Mouse (Mus musculus) liver, embryonic 15.5 days (tissue): Measurements from ENCODE around the gene Daxx. TPM values are rescaled to one million over a fixed set of nuclear protein-coding genes. Genes with fewer than 3 reads are reported as not detected.

Experiments
- ATAC-seq: fragments of 200-750 bp; cut with Nextera tagmentation; 2 replicates; pipeline ENCODE4 v1.8.0; 2017; ENCODE audit warnings: moderate number of reproducible peaks, mild to moderate bottlenecking, moderate library complexity; ENCODE audit not compliant: insufficient read depth
- H3K27ac ChIP-seq: fragments of 300-500 bp; sonication (generic); replicated peaks from 2 replicates; pipeline ENCODE4 v1.5.1; 2015; ENCODE audit warnings: mild to moderate bottlenecking, inconsistent platforms
- H3K27me3 ChIP-seq: fragments of 300-500 bp; sonication (generic); 2 replicates; pipeline ENCODE4 v1.6.1; 2015; ENCODE audit warnings: mild to moderate bottlenecking, inconsistent platforms
- H3K36me3 ChIP-seq: fragments of 300-500 bp; sonication (generic); replicated peaks from 2 replicates; pipeline ENCODE4 v1.6.1; 2015; ENCODE audit warnings: moderate library complexity, mild to moderate bottlenecking, inconsistent platforms
- H3K4me1 ChIP-seq: fragments of 300-500 bp; sonication (generic); replicated peaks from 2 replicates; pipeline ENCODE4 v1.6.1; 2015; ENCODE audit warnings: inconsistent platforms
- H3K4me2 ChIP-seq: fragments of 300-500 bp; sonication (generic); 2 replicates; pipeline ENCODE4 v1.6.1; 2015; ENCODE audit warnings: moderate library complexity, mild to moderate bottlenecking, inconsistent platforms
- H3K4me3 ChIP-seq: fragments of 300-500 bp; sonication (generic); replicated peaks from 2 replicates; pipeline ENCODE4 v1.5.1; 2015; ENCODE audit warnings: mild to moderate bottlenecking, inconsistent platforms
- H3K9ac ChIP-seq: fragments of 300-500 bp; sonication (generic); 2 replicates; pipeline ENCODE4 v1.6.1; 2015; ENCODE audit warnings: moderate library complexity, mild to moderate bottlenecking, inconsistent platforms
- H3K9me3 ChIP-seq: fragments of 300-500 bp; sonication (generic); replicated peaks from 2 replicates; pipeline ENCODE4 v1.6.1; 2016; ENCODE audit warnings: inconsistent platforms
- WGBS: fragments of 180-500 bp; shearing (Covaris S2); methylation state at CpG from one replicate; pipeline ENCODE4 v1.1.7; 2015; ENCODE audit warnings: mixed read lengths; ENCODE audit not compliant: insufficient replicate concordance; 5-methylcytosine and 5-hydroxymethylcytosine counted together
- polyA plus RNA-seq: library from polyadenylated mRNA; unstranded; fragments of >200 nt; fragmentation: Nextera tagmentation; extraction: Ambion mirVana; gene quantifications from 2 replicates; pipeline ENCODE4 v1.2.1, GENCODE M21; 2015

The Daxx gene
- polyA plus RNA-seq, 1 experiment from 2014 or later, result 18.7 TPM

- H3K9me3 ChIP-seq, result no peaks in the 10 kb centered on the region
- H3K36me3 ChIP-seq, result peaks cover 42% of the 10 kb centered on the region
- peak overlapping the region; percentile 8; the same call in 1 of the 2 replicates for H3K4me2 ChIP-seq
- no peaks in the 10 kb centered on the region for H3K27me3 ChIP-seq
- peak overlapping the region; percentile 51; the same call in 1 of the 2 replicates for H3K27ac ChIP-seq
- no peak overlapping the region for H3K9ac ChIP-seq
- WGBS, result 71% methylated on average over 10 of the region's 10 CpGs
- peak; percentile 20; the same call in 1 of the 2 replicates for ATAC-seq
- H3K4me3 ChIP-seq, result no peak overlapping the region
- H3K4me1 ChIP-seq, result peaks cover 67% of the 10 kb centered on the region
Observed at GRCm38 (mm10) chr17:33924577-33925283, 15.5 kb downstream of the Daxx start.

DNA sequence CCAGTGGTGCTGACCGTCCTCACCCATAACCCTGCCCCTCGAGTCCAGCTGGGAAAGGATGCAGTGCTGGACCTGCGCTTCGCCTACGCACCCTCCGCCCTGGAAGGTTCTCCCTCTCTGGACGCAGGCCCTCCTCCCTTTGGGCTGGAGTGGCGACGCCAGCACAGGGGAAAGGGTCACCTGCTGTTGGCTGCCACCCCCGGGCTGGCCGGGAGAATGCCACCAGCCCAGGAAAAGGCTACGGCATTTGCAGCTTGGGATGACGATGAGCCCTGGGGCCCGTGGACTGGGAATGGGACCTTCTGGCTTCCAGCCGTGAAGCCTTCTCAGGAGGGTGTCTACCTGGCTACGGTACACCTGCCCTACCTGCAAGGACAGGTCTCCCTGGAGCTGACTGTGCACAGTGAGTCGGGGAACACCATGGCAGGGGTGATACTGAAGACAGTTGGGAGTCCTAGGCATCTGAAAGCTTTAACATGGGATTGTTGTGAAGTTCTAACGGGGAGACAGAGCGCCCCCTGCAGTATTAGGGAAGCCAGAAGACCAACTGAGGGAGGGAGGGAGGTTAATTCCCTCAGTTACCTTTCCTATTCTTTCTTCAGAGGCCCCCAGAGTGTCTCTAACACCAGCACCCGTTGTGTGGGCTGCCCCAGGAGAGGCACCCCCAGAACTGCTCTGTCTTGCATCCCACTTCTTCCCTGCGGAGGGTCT is 16.3 kb downstream of the Daxx start:
- WGBS, result 84% methylated on average over 21 of the region's 21 CpGs
- Histone ChIP-seq H3K4me3 (no peak overlapping the region), H3K4me1 (peaks cover 70% of the 10 kb centered on the region), H3K27me3 (no peaks in the 10 kb centered on the region), H3K9me3 (no peaks in the 10 kb centered on the region), H3K36me3 (peaks cover 42% of the 10 kb centered on the region), H3K27ac (no peak overlapping the region; the same call in 1 of the 2 replicates), H3K4me2 (no peak overlapping the region), H3K9ac (no peak overlapping the region)
- no peak for ATAC-seq

DNA sequence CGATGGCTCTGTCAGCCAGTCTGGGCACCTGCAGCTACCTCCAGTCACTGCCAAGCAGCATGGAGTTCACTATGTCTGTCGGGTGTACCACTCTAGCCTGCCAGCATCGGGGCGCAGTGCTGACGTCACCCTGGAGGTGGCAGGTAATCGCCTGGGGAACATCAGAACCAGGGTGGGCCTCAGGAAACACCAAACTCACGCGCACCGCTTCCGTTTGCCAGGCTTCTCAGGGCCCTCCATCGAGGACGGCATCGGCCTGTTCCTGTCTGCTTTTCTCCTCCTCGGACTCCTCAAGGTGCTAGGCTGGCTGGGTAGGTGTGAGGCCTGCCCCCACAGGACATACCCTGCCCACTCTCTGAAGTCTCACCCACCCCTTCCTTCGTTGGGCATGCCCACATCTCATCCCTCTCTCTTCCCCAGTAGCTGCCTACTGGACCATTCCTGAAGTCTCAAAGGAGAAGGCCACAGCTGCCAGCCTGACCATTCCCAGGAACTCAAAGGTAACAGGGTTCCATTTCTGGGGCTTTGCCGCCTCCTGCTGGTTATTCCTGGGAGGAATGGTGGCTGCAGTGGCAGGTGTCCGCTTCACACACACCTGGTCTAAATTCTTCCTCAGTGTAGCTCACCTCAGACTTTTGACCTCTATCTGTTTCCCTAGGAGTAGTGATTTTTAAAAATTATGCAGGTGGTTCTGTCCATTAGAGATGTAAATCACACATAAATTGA is 17.2 kb downstream of the Daxx start:
- H3K27ac ChIP-seq, result no peak overlapping the region; the same call in 1 of the 2 replicates
- peaks cover 71% of the 10 kb centered on the region for H3K4me1 ChIP-seq
- no peak for ATAC-seq
- H3K4me3 ChIP-seq, result no peak overlapping the region
- H3K9me3 ChIP-seq, result no peaks in the 10 kb centered on the region
- no peak overlapping the region for H3K4me2 ChIP-seq
- peaks cover 42% of the 10 kb centered on the region for H3K36me3 ChIP-seq
- no peak overlapping the region for H3K9ac ChIP-seq
- no peaks in the 10 kb centered on the region for H3K27me3 ChIP-seq
- WGBS, result 74% methylated on average over 17 of the region's 17 CpGs

GRCm38 (mm10) chr17:33928251-33928947 is 19.2 kb downstream of the Daxx start:
- Histone ChIP-seq H3K4me3 (peak overlapping the region; percentile 75), H3K36me3 (peaks cover 48% of the 10 kb centered on the region), H3K27ac (peak overlapping the region; percentile 93), H3K9me3 (no peaks in the 10 kb centered on the region), H3K4me2 (peak overlapping the region; percentile 99), H3K27me3 (no peaks in the 10 kb centered on the region), H3K4me1 (peaks cover 79% of the 10 kb centered on the region), H3K9ac (peak overlapping the region; percentile 86)
- WGBS, result 50% methylated on average over 21 of the region's 21 CpGs
- no peak for ATAC-seq

- Histone ChIP-seq H3K36me3 (peaks cover 55% of the 10 kb centered on the region), H3K4me2 (peak within 1 kb of the TSS; percentile 99), H3K4me1 (peaks cover 68% of the 10 kb centered on the region), H3K4me3 (peak within 1 kb of the TSS; percentile 75), H3K9ac (peak within 1 kb of the TSS; percentile 86), H3K9me3 (no peaks in the 10 kb centered on the region), H3K27me3 (no peaks in the 10 kb centered on the region), H3K27ac (peak within 1 kb of the TSS; percentile 93)
- under 1% methylated on average over 78 of the region's 80 CpGs for WGBS
- peak; percentile 78 for ATAC-seq
Observed at GRCm38 (mm10) chr17:33929371-33930279, 20.4 kb downstream of the Daxx start, which contains the start of gene Rgl2. TSS of gene Rgl2 (plus strand) at chr17:33929543.

- H3K4me1 ChIP-seq, result peaks cover 61% of the 10 kb centered on the region
Observed at GRCm38 (mm10) chr17:33930280-33931158, 21.3 kb downstream of the Daxx start.

GRCm38 (mm10) chr17:33931159-33931866 is 22.1 kb downstream of the Daxx start:
- Histone ChIP-seq H3K9me3 (no peaks in the 10 kb centered on the region), H3K4me3 (peak overlapping the region; percentile 75), H3K27me3 (no peaks in the 10 kb centered on the region), H3K36me3 (peaks cover 53% of the 10 kb centered on the region), H3K4me2 (peak overlapping the region; percentile 99), H3K4me1 (peaks cover 55% of the 10 kb centered on the region), H3K27ac (peak overlapping the region; percentile 53; the same call in 1 of the 2 replicates), H3K9ac (peak overlapping the region; percentile 86; the same call in 1 of the 2 replicates)
- 40% methylated on average over 18 of the region's 18 CpGs for WGBS
- ATAC-seq, result no peak

More at GRCm38 (mm10) chr17:33930280-33931158, 21.3 kb downstream of the Daxx start:
- Histone ChIP-seq H3K4me3 (peak overlapping the region; percentile 75), H3K9me3 (no peaks in the 10 kb centered on the region), H3K27me3 (no peaks in the 10 kb centered on the region), H3K36me3 (peaks cover 56% of the 10 kb centered on the region), H3K9ac (peak overlapping the region; percentile 86), H3K27ac (peak overlapping the region; percentile 93), H3K4me2 (peak overlapping the region; percentile 99)
- WGBS, result 1% methylated on average over 45 of the region's 45 CpGs
- peak; percentile 6; the same call in 1 of the 2 replicates for ATAC-seq

DNA sequence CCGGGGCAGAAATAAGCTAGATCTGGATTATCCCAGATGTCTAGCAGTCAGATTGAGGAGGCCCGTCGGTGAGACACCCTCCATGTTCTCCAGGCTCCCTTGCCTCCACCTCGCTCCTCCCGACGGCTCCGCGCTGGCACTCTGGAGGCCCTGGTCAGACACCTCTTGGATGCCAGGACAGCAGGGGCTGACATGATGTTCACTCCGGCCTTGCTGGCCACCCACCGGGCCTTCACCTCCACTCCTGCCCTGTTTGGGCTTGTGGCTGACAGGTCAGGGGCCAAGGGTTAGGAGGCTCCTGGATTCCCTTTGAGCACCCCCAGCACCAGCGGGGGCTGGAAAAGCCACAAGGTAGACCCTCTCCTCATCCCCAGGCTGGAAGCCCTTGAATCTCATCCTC is 22.7 kb downstream of the Daxx start:
- Histone ChIP-seq H3K36me3 (peaks cover 51% of the 10 kb centered on the region), H3K9ac (no peak overlapping the region), H3K4me1 (peaks cover 55% of the 10 kb centered on the region), H3K9me3 (no peaks in the 10 kb centered on the region), H3K27ac (no peak overlapping the region), H3K27me3 (no peaks in the 10 kb centered on the region), H3K4me3 (no peak overlapping the region), H3K4me2 (peak overlapping the region; percentile 13; the same call in 1 of the 2 replicates)
- WGBS, result 89% methylated on average over 11 of the region's 11 CpGs
- ATAC-seq, result no peak

DNA sequence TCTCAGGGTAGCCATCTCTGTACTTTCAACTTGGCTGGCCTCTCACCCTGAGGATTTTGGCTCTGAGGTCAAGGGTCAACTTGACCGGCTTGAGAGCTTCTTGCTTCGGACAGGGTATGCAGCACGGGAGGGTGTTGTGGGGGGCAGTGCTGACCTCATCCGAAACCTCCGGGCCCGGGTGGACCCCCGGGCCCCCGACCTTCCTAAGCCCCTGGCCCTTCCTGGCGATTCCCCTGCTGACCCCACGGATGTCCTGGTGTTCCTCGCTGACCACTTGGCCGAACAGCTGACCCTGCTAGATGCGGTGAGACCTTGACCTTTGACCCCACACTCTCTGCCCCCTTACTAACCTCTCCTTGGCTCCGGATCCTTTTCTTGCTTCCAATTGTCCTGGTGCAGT is 23.2 kb downstream of the Daxx start:
- no peaks in the 10 kb centered on the region for H3K9me3 ChIP-seq
- H3K4me2 ChIP-seq, result no peak overlapping the region
- peaks cover 53% of the 10 kb centered on the region for H3K36me3 ChIP-seq
- ATAC-seq, result no peak
- no peak overlapping the region for H3K9ac ChIP-seq
- no peak overlapping the region for H3K27ac ChIP-seq
- H3K4me1 ChIP-seq, result peaks cover 52% of the 10 kb centered on the region
- no peak overlapping the region for H3K4me3 ChIP-seq
- WGBS, result 83% methylated on average over 14 of the region's 14 CpGs
- no peaks in the 10 kb centered on the region for H3K27me3 ChIP-seq
